Mouse (Mus musculus): ENCODE measurements around the gene Ugt1a2.
"Not testable (repeated sequence)": the region's sequence is repeated elsewhere in the genome, so short reads cannot be mapped to it uniquely, and the experiment has no call there.

Ugt1a2 gene

GRCm38 (mm10) chr1:88200456-88200855 is at the start of gene Ugt1a2:
TSS of gene Ugt1a2 (plus strand) at chr1:88200601.
- DNase-seq: no peak

GRCm38 (mm10) chr1:88158430-88158829 is 42.0 kb upstream of the Ugt1a2 start:
- DNase-seq: no peak

GRCm38 (mm10) chr1:88165711-88166110 is 34.7 kb upstream of the Ugt1a2 start, which contains the start of gene Ugt1a5:
TSS of gene Ugt1a5 (plus strand) at chr1:88166012.
- DNase-seq: no peak

- not testable (repeated sequence) for DNase-seq
These were observed 28.2 kb upstream of the Ugt1a2 start for GRCm38 (mm10) chr1:88172190-88172589.

- DNase-seq: no peak
These were observed 20.7 kb upstream of the Ugt1a2 start for GRCm38 (mm10) chr1:88179657-88180056.

GRCm38 (mm10) chr1:88186325-88186935 is 14.0 kb upstream of the Ugt1a2 start:
- no peak for DNase-seq

- no peak for DNase-seq
These were observed 8.3 kb upstream of the Ugt1a2 start for GRCm38 (mm10) chr1:88192136-88192535.

GRCm38 (mm10) chr1:88195687-88196086 is 4.7 kb upstream of the Ugt1a2 start:
- DNase-seq: no peak

- DNase-seq: no peak
These were observed 3.0 kb upstream of the Ugt1a2 start for GRCm38 (mm10) chr1:88197443-88197842.

GRCm38 (mm10) chr1:88199996-88200395 is 405 bp upstream of the Ugt1a2 start:
- no peak for DNase-seq

- peak; percentile 81 to 84 for DNase-seq
These were observed 5.0 kb downstream of the Ugt1a2 start, which contains the start of gene Dnajb3 for GRCm38 (mm10) chr1:88205294-88205922. TSS of gene Dnajb3 (minus strand) at chr1:88205782.

- DNase-seq: no peak
These were observed 6.6 kb downstream of the Ugt1a2 start for GRCm38 (mm10) chr1:88206843-88207479.

GRCm38 (mm10) chr1:88211812-88212211 is 11.4 kb downstream of the Ugt1a2 start, which contains the start of gene Ugt1a1:
TSS of gene Ugt1a1 (plus strand) at chr1:88211959.
- DNase-seq: no peak

- no peak for DNase-seq
These were observed 12.1 kb downstream of the Ugt1a2 start for GRCm38 (mm10) chr1:88212341-88213045.

- no peak for DNase-seq
These were observed 12.7 kb downstream of the Ugt1a2 start for GRCm38 (mm10) chr1:88213061-88213460.

GRCm38 (mm10) chr1:88213766-88214461 is 13.5 kb downstream of the Ugt1a2 start:
- peak in 1 of 2 experiments; percentile 5 for DNase-seq

- no peak for DNase-seq
These were observed 14.1 kb downstream of the Ugt1a2 start for GRCm38 (mm10) chr1:88214462-88214952.

GRCm38 (mm10) chr1:88215466-88216380 is 15.3 kb downstream of the Ugt1a2 start:
- DNase-seq: no peak

GRCm38 (mm10) chr1:88216551-88216950 is 16.1 kb downstream of the Ugt1a2 start:
- DNase-seq: no peak

GRCm38 (mm10) chr1:88217144-88217543 is 16.7 kb downstream of the Ugt1a2 start:
- DNase-seq: peak in 1 of 2 experiments; percentile 15

- no peak for DNase-seq
These were observed 17.2 kb downstream of the Ugt1a2 start for GRCm38 (mm10) chr1:88217576-88217975.

Measured in thymus, postnatal 36 days (tissue).